Mouse (Mus musculus): ENCODE data around the gene Chmp2b. TPM values are rescaled to one million over a fixed set of nuclear protein-coding genes. Genes with fewer than 3 reads are reported as not detected.

Gene Chmp2b
- total RNA-seq, 2 experiments from 2014 or later = 66.6 to 74.8 TPM

DNA sequence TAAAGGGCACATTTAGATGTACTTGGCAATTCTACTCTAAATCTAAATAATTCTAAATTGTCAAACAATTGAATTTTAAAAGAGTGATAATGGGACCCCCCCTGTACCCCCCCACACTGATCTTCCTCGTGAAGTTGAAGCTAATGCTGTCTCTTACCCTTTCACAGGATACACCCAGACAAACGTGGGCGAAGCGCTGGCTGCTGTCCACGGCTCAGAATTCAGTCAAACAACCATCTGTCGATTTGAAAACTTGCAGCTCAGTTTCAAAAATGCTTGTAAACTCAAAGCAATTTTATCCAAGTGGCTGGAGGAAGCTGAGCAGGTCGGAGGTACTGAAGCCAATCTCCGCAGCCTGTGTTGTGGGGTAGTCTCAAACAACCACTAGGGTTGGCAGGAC lies 30.9 kb downstream of the Chmp2b start:
- intact Hi-C loops (cut with DNase I) = loop anchor here (10.0 kb wide), 1 partner anchor 777 kb away; no protein-coding TSS in a partner anchor
- DNase-seq (ENCODE audit: low spot score in 2 of 2) = peak; percentile 78 to 94

DNA sequence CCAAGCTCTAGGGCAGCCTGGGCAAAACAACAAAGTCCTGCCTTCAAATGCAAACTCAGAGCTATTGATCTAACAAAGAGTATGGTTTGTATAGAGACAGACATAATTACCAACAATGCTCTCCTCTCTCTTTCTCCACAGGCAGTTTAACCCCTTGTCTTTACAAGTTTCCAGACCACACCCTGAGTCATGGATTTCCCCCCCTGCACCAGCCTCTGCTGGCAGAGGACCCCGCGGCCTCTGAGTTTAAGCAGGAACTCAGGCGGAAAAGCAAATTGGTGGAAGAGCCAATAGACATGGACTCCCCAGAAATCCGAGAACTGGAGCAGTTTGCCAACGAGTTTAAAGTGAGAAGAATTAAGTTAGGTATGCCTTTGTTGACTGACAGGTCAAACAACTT lies 32.9 kb downstream of the Chmp2b start:
- intact Hi-C loops (cut with DNase I) = no loop called here
- DNase-seq (ENCODE audit: low spot score in 2 of 2) = no peak

DNA sequence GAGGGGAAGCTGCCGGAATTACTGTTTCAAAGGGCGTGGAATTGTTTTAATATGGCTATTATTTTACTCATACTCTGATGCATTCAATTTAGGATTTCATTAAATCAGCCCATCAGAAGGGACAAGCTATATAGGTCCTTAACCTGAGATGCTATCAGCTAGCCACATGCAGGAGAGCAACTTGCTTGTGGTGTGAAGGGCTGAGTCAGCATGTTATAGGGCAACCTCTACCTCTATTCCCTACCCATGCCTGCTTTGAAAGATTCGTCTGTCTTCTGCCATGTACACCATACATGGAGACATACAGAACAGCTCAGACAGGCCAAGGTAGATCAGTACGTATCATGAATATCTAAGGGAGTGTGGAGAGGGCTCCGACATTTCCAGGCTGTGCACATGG lies 35.8 kb downstream of the Chmp2b start:
- intact Hi-C loops (cut with DNase I) = no loop called here
- no peak for DNase-seq (ENCODE audit: low spot score in 2 of 2)

DNA sequence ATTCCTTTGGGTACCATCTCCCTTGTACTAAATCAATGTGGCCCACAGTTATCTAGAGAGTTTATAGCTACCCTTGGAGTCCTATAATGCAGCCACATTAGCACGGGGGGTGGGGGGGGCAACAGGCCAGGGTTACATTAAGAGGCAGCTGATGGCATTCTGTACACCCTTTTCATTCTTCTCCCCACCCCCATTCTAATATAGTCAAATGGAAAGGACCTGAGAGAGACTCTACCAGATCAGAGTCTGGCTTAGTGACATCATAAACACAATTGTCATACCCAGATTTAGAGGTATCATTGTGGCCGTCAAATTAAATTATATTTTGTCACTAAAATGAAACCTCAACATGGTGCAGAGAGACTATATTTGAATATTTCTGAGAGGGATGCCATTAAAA lies 36.5 kb downstream of the Chmp2b start:
- intact Hi-C loops (cut with DNase I) = no loop called here
- DNase-seq (ENCODE audit: low spot score in 2 of 2) = no peak

DNA sequence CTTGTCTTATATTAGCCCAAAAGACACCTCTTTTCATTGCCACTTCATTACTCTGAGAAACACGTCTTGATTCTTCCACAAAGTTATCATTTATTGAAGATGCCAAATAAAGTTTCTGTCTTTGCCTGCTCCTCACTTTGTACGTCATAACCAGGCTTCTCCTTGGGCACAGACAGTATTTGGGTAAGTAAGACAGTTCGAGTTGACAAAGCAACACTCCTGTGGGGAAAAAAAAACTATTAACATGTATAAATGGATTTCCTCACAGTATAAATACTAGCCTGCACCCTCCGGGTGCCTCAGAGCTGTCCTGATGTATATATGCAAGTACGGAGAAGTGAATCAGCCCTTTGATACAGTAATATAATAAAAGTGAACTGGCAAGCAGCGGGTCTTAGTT lies 42.3 kb downstream of the Chmp2b start, which contains the start of gene Pou1f1:
Gene Pou1f1, plus strand, starts transcription at position 301 of the 400 bp plus-strand sequence.
- DNase-seq (ENCODE audit: low spot score in 2 of 2) = no peak
- intact Hi-C loops (cut with DNase I) = no loop called here

DNA sequence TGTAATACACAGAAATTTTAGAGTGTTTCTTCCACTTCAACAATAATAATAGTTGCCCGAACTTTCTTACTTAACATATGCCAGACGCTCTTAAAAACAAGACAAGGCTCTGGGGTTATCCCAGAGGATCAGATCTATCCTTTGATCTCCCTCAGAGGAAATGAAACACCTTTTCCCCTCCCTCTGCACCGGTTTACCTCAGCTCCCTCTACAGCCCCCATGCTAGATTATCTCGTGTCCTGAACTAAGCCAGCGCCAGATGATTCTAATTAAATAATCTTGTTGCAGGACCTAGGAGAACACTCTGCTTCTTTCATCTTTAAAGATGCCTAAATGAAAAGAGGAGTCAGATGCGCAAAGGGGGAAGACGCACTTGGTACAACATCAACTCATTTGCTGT lies 48.3 kb downstream of the Chmp2b start:
- DNase-seq (ENCODE audit: low spot score in 2 of 2) = no peak
- intact Hi-C loops (cut with DNase I) = no loop called here

DNA sequence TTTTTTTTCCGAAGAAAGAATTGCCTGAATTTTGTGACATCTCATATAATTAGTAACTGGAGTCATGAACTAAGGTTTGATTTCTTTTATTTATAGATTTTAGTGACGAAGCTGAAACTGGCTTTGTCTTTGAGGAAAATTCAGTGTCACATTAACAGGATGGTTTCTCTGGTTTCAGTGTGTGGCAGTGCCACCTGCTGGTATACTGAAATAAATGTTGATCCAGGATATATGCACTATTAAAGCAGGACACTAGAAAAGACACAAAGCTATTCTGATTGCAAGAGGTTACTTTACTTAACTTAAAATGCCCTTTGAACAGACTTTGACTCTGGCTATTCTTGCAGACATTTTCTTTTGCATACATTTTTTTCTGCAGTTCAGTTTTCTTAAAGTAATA lies 65.5 kb downstream of the Chmp2b start:
- DNase-seq (ENCODE audit: low spot score in 2 of 2) = peak; percentile 45 to 73
- intact Hi-C loops (cut with DNase I) = loop anchor here (2.0 to 10.0 kb wide), 2 partner anchors 594 to 742 kb away; no protein-coding TSS in a partner anchor

DNA sequence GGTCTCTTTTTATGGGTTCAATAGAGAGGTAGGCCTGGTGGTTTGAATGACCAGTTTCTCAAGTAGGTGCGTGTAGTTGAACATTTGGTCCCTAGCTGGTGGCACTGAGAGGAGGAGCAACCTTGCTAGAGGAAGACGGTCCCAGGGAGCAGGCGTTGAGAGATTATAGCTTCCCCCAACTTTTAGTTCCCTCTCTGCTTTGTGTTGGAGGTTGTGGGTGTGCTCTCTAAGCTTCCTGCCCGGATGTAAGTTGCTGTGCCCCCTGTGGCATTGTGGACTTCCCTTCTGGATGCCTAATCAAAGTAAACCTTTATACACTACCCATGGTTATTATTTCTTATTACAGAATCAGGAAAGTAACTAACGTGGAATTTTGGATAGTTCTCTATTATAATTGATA lies 66.5 kb downstream of the Chmp2b start:
- intact Hi-C loops (cut with DNase I) = loop anchor here (2.0 to 10.0 kb wide), 2 partner anchors 593 to 741 kb away; no protein-coding TSS in a partner anchor
- DNase-seq (ENCODE audit: low spot score in 2 of 2) = no peak

Other genes with a start within 250 kb of the Chmp2b start
- gene Pou1f1, start 42.2 kb downstream of the Chmp2b start, total RNA-seq (2021) = not detected

All from left cerebral cortex, postnatal 25 days (tissue).